Mouse (Mus musculus): ENCODE measurements around the gene Trappc2l. TPM values are rescaled to one million over a fixed set of nuclear protein-coding genes. Genes with fewer than 3 reads are reported as not detected.
A peak's percentile ranks its signal among the peaks of the same experiment; 100 is the strongest.

Trappc2l gene
- polyA plus RNA-seq, 1 experiment from 2014 or later: 47.1 TPM

- ATAC-seq (replicated peaks; ENCODE audit: insufficient number of reproducible peaks, insufficient read depth, low FRiP score, low read depth): no peak
- H3K4me1 ChIP-seq (replicated peaks): peaks cover under 1% of the 10 kb centered on the region; the same call in 1 of the 2 replicates
- H3K9ac ChIP-seq: no peak overlapping the region
- H3K4me2 ChIP-seq: no peak overlapping the region
- H3K27me3 ChIP-seq: no peaks in the 10 kb centered on the region
- no peaks in the 10 kb centered on the region for H3K36me3 ChIP-seq
- 73% methylated on average over 9 of the region's 9 CpGs for WGBS
- H3K9me3 ChIP-seq (replicated peaks): no peaks in the 10 kb centered on the region
- no peak overlapping the region for H3K27ac ChIP-seq
- no peak overlapping the region for H3K4me3 ChIP-seq
Measured at GRCm38 (mm10) chr8:122584981-122585380, 26.5 kb upstream of the Trappc2l start.

DNA sequence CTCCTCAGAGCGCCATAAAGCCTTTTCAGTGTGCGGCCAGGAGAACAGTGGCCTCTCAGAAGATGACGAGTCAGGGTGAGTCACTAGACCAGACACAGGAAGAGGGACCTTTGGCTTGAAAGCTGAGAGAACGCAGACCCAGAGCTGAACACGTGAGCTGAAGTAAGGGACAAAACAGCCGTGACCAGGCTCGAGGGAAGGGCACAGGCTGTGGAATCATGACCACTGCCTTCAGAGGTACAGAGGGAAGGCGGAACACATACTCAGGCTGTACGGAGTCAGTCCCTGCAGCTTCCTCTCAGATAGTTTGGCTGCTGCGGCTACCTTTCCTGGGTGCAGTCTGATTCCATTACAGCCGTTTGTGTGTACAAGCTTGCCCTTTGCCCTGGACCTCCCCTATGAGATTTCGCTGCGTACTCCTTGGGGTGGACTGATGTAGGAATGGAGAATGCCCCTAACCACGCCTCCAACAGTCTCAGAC, 26.0 kb upstream of the Trappc2l start:
- Histone ChIP-seq H3K9me3 (replicated peaks) (no peaks in the 10 kb centered on the region), H3K27ac (no peak overlapping the region), H3K9ac (no peak overlapping the region), H3K36me3 (no peaks in the 10 kb centered on the region), H3K27me3 (no peaks in the 10 kb centered on the region), H3K4me2 (no peak overlapping the region), H3K4me3 (no peak overlapping the region), H3K4me1 (replicated peaks) (no peaks in the 10 kb centered on the region)
- 53% methylated on average over 14 of the region's 14 CpGs for WGBS
- no peak for ATAC-seq (replicated peaks; ENCODE audit: insufficient number of reproducible peaks, insufficient read depth, low FRiP score, low read depth)

- Histone ChIP-seq H3K9ac (no peak overlapping the region), H3K4me2 (no peak overlapping the region), H3K36me3 (no peaks in the 10 kb centered on the region), H3K4me3 (no peak overlapping the region), H3K27ac (no peak overlapping the region), H3K4me1 (replicated peaks) (no peaks in the 10 kb centered on the region), H3K9me3 (replicated peaks) (no peaks in the 10 kb centered on the region), H3K27me3 (no peaks in the 10 kb centered on the region)
- 74% methylated on average over 7 of the region's 7 CpGs for WGBS
- ATAC-seq (replicated peaks; ENCODE audit: insufficient number of reproducible peaks, insufficient read depth, low FRiP score, low read depth): no peak
Measured at GRCm38 (mm10) chr8:122586171-122586570, 25.3 kb upstream of the Trappc2l start.

DNA sequence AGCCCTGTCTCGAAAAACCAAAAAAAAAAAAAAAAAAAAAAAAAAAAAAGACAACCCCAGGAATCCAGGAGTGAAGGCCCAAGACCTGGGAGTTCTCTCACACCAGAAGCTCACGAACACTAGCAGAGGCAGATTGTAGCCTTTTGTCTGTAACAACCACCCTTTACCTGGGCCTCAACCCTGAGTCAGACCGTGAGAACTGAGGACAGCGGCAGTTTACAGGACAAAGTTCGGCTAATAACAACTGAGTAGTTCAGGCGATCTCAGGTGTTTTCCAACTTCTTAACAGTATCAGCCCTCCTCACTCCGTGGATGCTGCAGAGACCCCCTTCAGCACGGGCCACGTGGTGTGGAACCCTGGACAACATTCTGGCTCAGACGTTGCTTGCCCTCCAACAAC, 24.7 kb upstream of the Trappc2l start:
- no peaks in the 10 kb centered on the region for H3K27me3 ChIP-seq
- H3K4me3 ChIP-seq: no peak overlapping the region
- H3K27ac ChIP-seq: no peak overlapping the region
- H3K4me2 ChIP-seq: no peak overlapping the region
- 82% methylated on average over 10 of the region's 10 CpGs for WGBS
- no peak for ATAC-seq (replicated peaks; ENCODE audit: insufficient number of reproducible peaks, insufficient read depth, low FRiP score, low read depth)
- H3K36me3 ChIP-seq: no peaks in the 10 kb centered on the region
- no peak overlapping the region for H3K9ac ChIP-seq
- H3K9me3 ChIP-seq (replicated peaks): no peaks in the 10 kb centered on the region
- H3K4me1 ChIP-seq (replicated peaks): no peaks in the 10 kb centered on the region

- H3K36me3 ChIP-seq: no peaks in the 10 kb centered on the region
- no peak overlapping the region for H3K27ac ChIP-seq
- no peaks in the 10 kb centered on the region for H3K27me3 ChIP-seq
- WGBS: 58% methylated on average over 12 of the region's 12 CpGs
- H3K4me1 ChIP-seq (replicated peaks): no peaks in the 10 kb centered on the region
- no peaks in the 10 kb centered on the region for H3K9me3 ChIP-seq (replicated peaks)
- no peak overlapping the region for H3K4me3 ChIP-seq
- no peak overlapping the region for H3K9ac ChIP-seq
- H3K4me2 ChIP-seq: no peak overlapping the region
- no peak for ATAC-seq (replicated peaks; ENCODE audit: insufficient number of reproducible peaks, insufficient read depth, low FRiP score, low read depth)
Measured at GRCm38 (mm10) chr8:122593240-122593639, 18.2 kb upstream of the Trappc2l start.

- Histone ChIP-seq H3K27ac (no peak overlapping the region), H3K4me1 (replicated peaks) (no peaks in the 10 kb centered on the region), H3K9me3 (replicated peaks) (no peaks in the 10 kb centered on the region), H3K4me3 (no peak overlapping the region), H3K36me3 (no peaks in the 10 kb centered on the region), H3K4me2 (no peak overlapping the region), H3K27me3 (no peaks in the 10 kb centered on the region), H3K9ac (no peak overlapping the region)
- ATAC-seq (replicated peaks; ENCODE audit: insufficient number of reproducible peaks, insufficient read depth, low FRiP score, low read depth): no peak
- 73% methylated on average over 19 of the region's 19 CpGs for WGBS
Measured at GRCm38 (mm10) chr8:122593783-122594507, 17.5 kb upstream of the Trappc2l start.

- WGBS: 54% methylated on average over 4 of the region's 4 CpGs
- Histone ChIP-seq H3K27me3 (no peaks in the 10 kb centered on the region), H3K4me1 (replicated peaks) (no peaks in the 10 kb centered on the region), H3K4me2 (no peak overlapping the region), H3K9ac (no peak overlapping the region), H3K27ac (no peak overlapping the region), H3K36me3 (no peaks in the 10 kb centered on the region), H3K4me3 (no peak overlapping the region), H3K9me3 (replicated peaks) (no peaks in the 10 kb centered on the region)
- no peak for ATAC-seq (replicated peaks; ENCODE audit: insufficient number of reproducible peaks, insufficient read depth, low FRiP score, low read depth)
Measured at GRCm38 (mm10) chr8:122596031-122596430, 15.4 kb upstream of the Trappc2l start.

- 90% methylated on average over 9 of the region's 9 CpGs for WGBS
- Histone ChIP-seq H3K27ac (no peak overlapping the region), H3K27me3 (no peaks in the 10 kb centered on the region), H3K4me1 (replicated peaks) (peaks cover 12% of the 10 kb centered on the region), H3K9ac (no peak overlapping the region), H3K9me3 (replicated peaks) (no peaks in the 10 kb centered on the region), H3K36me3 (no peaks in the 10 kb centered on the region), H3K4me2 (no peak overlapping the region), H3K4me3 (no peak overlapping the region)
- no peak for ATAC-seq (replicated peaks; ENCODE audit: insufficient number of reproducible peaks, insufficient read depth, low FRiP score, low read depth)
Measured at GRCm38 (mm10) chr8:122600666-122601065, 10.8 kb upstream of the Trappc2l start.

GRCm38 (mm10) chr8:122604640-122605039, 6.8 kb upstream of the Trappc2l start:
- no peak for ATAC-seq (replicated peaks; ENCODE audit: insufficient number of reproducible peaks, insufficient read depth, low FRiP score, low read depth)
- no peaks in the 10 kb centered on the region for H3K36me3 ChIP-seq
- H3K27me3 ChIP-seq: no peaks in the 10 kb centered on the region
- WGBS: 38% methylated on average over 1 of the region's 1 CpGs
- H3K4me3 ChIP-seq: no peak overlapping the region
- 0 out of 2 replicates have a peak overlapping the region, but pooled peaks have one; percentile 21 for H3K4me2 ChIP-seq
- H3K4me1 ChIP-seq (replicated peaks): peaks cover 12% of the 10 kb centered on the region
- H3K27ac ChIP-seq: peak overlapping the region; percentile 47; the same call in 1 of the 2 replicates
- H3K9me3 ChIP-seq (replicated peaks): no peaks in the 10 kb centered on the region
- H3K9ac ChIP-seq: no peak overlapping the region

DNA sequence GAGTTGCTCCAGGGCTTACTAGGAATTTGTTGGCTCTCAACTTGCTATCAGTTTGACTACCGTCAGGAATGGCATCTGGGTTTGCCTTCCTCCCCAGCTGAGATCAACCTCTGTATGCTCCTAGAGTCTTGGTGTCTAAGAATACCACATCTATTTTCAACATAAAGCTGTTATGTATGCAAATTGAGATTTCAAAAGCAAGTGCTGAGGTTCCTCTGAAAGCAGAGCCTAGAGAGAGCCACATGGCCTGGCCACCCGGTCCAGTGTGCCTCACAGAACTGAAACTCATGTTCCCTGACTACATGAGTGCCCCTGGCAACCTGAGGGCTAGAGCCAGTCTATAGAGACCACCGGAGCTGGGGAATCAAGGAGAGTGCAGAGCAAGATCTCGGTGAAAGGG, 6.1 kb upstream of the Trappc2l start:
- Histone ChIP-seq H3K36me3 (no peaks in the 10 kb centered on the region), H3K4me1 (replicated peaks) (peaks cover 17% of the 10 kb centered on the region), H3K27me3 (no peaks in the 10 kb centered on the region), H3K4me2 (peak overlapping the region; percentile 21; the same call in 1 of the 2 replicates), H3K9me3 (replicated peaks) (no peaks in the 10 kb centered on the region), H3K27ac (peak overlapping the region; percentile 47; the same call in 1 of the 2 replicates), H3K9ac (no peak overlapping the region), H3K4me3 (no peak overlapping the region)
- no peak for ATAC-seq (replicated peaks; ENCODE audit: insufficient number of reproducible peaks, insufficient read depth, low FRiP score, low read depth)
- WGBS: 54% methylated on average over 4 of the region's 4 CpGs

- Histone ChIP-seq H3K4me2 (no peak overlapping the region), H3K27me3 (no peaks in the 10 kb centered on the region), H3K9ac (no peak overlapping the region), H3K27ac (no peak overlapping the region), H3K4me3 (no peak overlapping the region), H3K9me3 (replicated peaks) (no peaks in the 10 kb centered on the region), H3K4me1 (replicated peaks) (peaks cover 24% of the 10 kb centered on the region), H3K36me3 (no peaks in the 10 kb centered on the region)
- 86% methylated on average over 11 of the region's 12 CpGs for WGBS
- no peak for ATAC-seq (replicated peaks; ENCODE audit: insufficient number of reproducible peaks, insufficient read depth, low FRiP score, low read depth)
Measured at GRCm38 (mm10) chr8:122606810-122607209, 4.6 kb upstream of the Trappc2l start.

DNA sequence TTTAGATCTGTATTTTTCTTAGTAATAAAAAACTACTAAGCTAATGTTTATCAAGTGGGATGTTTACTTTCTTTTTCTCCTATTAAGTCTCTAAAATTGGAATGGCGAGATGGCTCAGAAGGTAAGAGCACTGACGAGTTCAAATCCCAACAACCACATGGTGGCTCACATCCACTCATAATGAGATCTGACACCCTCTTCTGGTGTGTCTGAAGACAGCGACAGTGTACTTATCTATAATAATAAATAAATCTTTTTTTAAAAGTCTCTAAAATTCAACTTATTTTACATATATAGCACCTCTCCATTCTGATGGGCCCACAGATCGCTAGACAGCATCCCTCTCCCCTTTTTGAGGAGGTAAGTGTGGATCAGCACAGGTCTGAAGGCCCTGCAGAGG, 1.2 kb upstream of the Trappc2l start:
- H3K4me2 ChIP-seq: peak overlapping the region; percentile 96
- no peak overlapping the region for H3K4me3 ChIP-seq
- 57% methylated on average over 4 of the region's 4 CpGs for WGBS
- H3K27me3 ChIP-seq: no peaks in the 10 kb centered on the region
- ATAC-seq (replicated peaks; ENCODE audit: insufficient number of reproducible peaks, insufficient read depth, low FRiP score, low read depth): no peak
- H3K36me3 ChIP-seq: 0 out of 2 replicates have a peak, but pooled peaks cover 3% of the 10 kb centered on the region
- H3K9me3 ChIP-seq (replicated peaks): no peaks in the 10 kb centered on the region
- no peak overlapping the region for H3K9ac ChIP-seq
- H3K4me1 ChIP-seq (replicated peaks): peaks cover 26% of the 10 kb centered on the region
- H3K27ac ChIP-seq: peak overlapping the region; percentile 4; the same call in 1 of the 2 replicates

All from heart, embryonic 15.5 days (tissue).